Mouse (Mus musculus) G1E (cell line): ENCODE results near the gene Dbn1. TPM values are rescaled to one million over a fixed set of nuclear protein-coding genes. Genes with fewer than 3 reads are reported as not detected.

ENCODE experiments used
- ATAC-seq: 2 replicates; pipeline ENCODE4 v1.8.0; 2016; ENCODE audit warnings: mild to moderate bottlenecking; ENCODE audit not compliant: insufficient number of reproducible peaks, poor library complexity, low FRiP score, severe bottlenecking; ENCODE audit errors: extremely low read depth
- DNase-seq: peaks from one replicate; pipeline ENCODE4 v3.0.0; 2012; ENCODE audit warnings: low spot score
- H3K27me3 ChIP-seq: 2 replicates; pipeline ENCODE4 v1.6.1; 2012; ENCODE audit warnings: mild to moderate bottlenecking, low read length, inconsistent platforms; ENCODE audit not compliant: insufficient read depth
- H3K36me3 ChIP-seq: replicated peaks from 2 replicates; pipeline ENCODE3; 2012; ENCODE audit warnings: mild to moderate bottlenecking, inconsistent platforms
- H3K4me1 ChIP-seq: 2 replicates; pipeline ENCODE4 v1.6.1; 2012; ENCODE audit warnings: low read depth, low read length, inconsistent platforms, mixed read lengths; ENCODE audit not compliant: insufficient read depth
- H3K4me3 ChIP-seq: 2 replicates; pipeline ENCODE4 v1.5.1; 2012; ENCODE audit warnings: low read depth, mild to moderate bottlenecking, inconsistent platforms, low read length, moderate library complexity, mixed read lengths
- H3K9me3 ChIP-seq: replicated peaks from 2 replicates; pipeline ENCODE4 v1.6.1; 2012; ENCODE audit warnings: inconsistent platforms
- CTCF ChIP-seq: IDR thresholded peaks from 2 replicates; pipeline ENCODE4 v1.5.1; 2012; ENCODE audit warnings: low read depth, low read length, inconsistent platforms, mixed read lengths
- GATA1 ChIP-seq: IDR thresholded peaks from 2 replicates; pipeline ENCODE4 v1.6.1; 2012; ENCODE audit warnings: borderline replicate concordance, low read length, inconsistent platforms, mixed read lengths
- GATA2 ChIP-seq: IDR thresholded peaks from 2 replicates; pipeline ENCODE4 v1.6.1; 2012; ENCODE audit warnings: low read depth, low read length, inconsistent platforms, borderline replicate concordance
- POLR2AphosphoS5 ChIP-seq: IDR thresholded peaks from 2 replicates; pipeline ENCODE4 v1.6.1; 2012; ENCODE audit warnings: low read depth, low read length, inconsistent platforms; ENCODE audit not compliant: insufficient replicate concordance
- TAL1 ChIP-seq: conservative IDR thresholded peaks from 2 replicates; pipeline ENCODE4 v1.6.1; 2012; ENCODE audit warnings: low read depth, low read length, inconsistent platforms, mixed read lengths
- polyA plus RNA-seq: library from polyadenylated mRNA; stranded (reverse); fragments of >175 nt; gene quantifications from 2 replicates; pipeline ENCODE4 v1.2.3, GENCODE M21; 2012
- total RNA-seq, 2 experiments: library from RNA; stranded (forward) in 1 of 2; stranded (reverse) in 1 of 2; fragments of 200-1000 nt in 1 of 2; fragments of >200 nt in 1 of 2; fragmentation: Nextera tagmentation in 1 of 2; gene quantifications; 2 replicates each; pipeline ENCODE4 v1.2.3; 2014 to 2017

The Dbn1 gene
- total and polyA plus RNA-seq, 3 experiments: 0.25 to 0.33 TPM; not detected in 1

- Histone ChIP-seq H3K27me3 (no peaks in the 10 kb centered on the region), H3K36me3 (peaks cover 89% of the 10 kb centered on the region), H3K4me3 (no peak overlapping the region), H3K4me1 (peaks cover 9% of the 10 kb centered on the region), H3K9me3 (no peaks in the 10 kb centered on the region)
- no peak for DNase-seq
- ATAC-seq: no peak
- no peak for TF ChIP-seq GATA1
- TF ChIP-seq CTCF: no peak
- TF ChIP-seq TAL1: no peak
Measured at GRCm38 (mm10) chr13:55504390-55504789, 16.5 kb upstream of the Dbn1 start.

GRCm38 (mm10) chr13:55502405-55502804, 14.5 kb upstream of the Dbn1 start:
- Histone ChIP-seq H3K9me3 (no peaks in the 10 kb centered on the region), H3K36me3 (peaks cover 83% of the 10 kb centered on the region)
- no peak for ATAC-seq

GRCm38 (mm10) chr13:55500575-55500974, 12.7 kb upstream of the Dbn1 start:
- ATAC-seq: no peak
- Histone ChIP-seq H3K27me3 (peaks cover 4% of the 10 kb centered on the region; the same call in 1 of the 2 replicates), H3K4me1 (peaks cover 2% of the 10 kb centered on the region; the same call in 1 of the 2 replicates), H3K36me3 (peaks cover 65% of the 10 kb centered on the region), H3K4me3 (no peak overlapping the region), H3K9me3 (no peaks in the 10 kb centered on the region)
- no peak for TF ChIP-seq GATA1
- TF ChIP-seq GATA2: no peak
- DNase-seq: no peak

More at GRCm38 (mm10) chr13:55502405-55502804, 14.5 kb upstream of the Dbn1 start:
- Histone ChIP-seq H3K4me3 (no peak overlapping the region), H3K27me3 (no peaks in the 10 kb centered on the region), H3K4me1 (peaks cover 4% of the 10 kb centered on the region)
- TF ChIP-seq GATA2: no peak
- TF ChIP-seq POLR2AphosphoS5: no peak
- TF ChIP-seq TAL1: no peak
- no peak for TF ChIP-seq CTCF
- no peak for TF ChIP-seq GATA1
- no peak for DNase-seq

- H3K27me3 ChIP-seq: peaks cover 16% of the 10 kb centered on the region
- peaks cover 49% of the 10 kb centered on the region for H3K36me3 ChIP-seq
- no peaks in the 10 kb centered on the region for H3K9me3 ChIP-seq
- peaks cover 2% of the 10 kb centered on the region; the same call in 1 of the 2 replicates for H3K4me1 ChIP-seq
- ATAC-seq (no peak), DNase-seq (no peak)
- TF ChIP-seq TAL1: no peak
- no peak for TF ChIP-seq GATA1
- no peak for TF ChIP-seq CTCF
- no peak for TF ChIP-seq GATA2
- TF ChIP-seq POLR2AphosphoS5: no peak
- no peak overlapping the region for H3K4me3 ChIP-seq
Measured at GRCm38 (mm10) chr13:55498906-55499305, 11.0 kb upstream of the Dbn1 start.

GRCm38 (mm10) chr13:55496661-55497060, 8.8 kb upstream of the Dbn1 start:
- no peaks in the 10 kb centered on the region for H3K9me3 ChIP-seq
- H3K4me3 ChIP-seq: no peak overlapping the region
- DNase-seq (no peak), ATAC-seq (no peak)
- H3K27me3 ChIP-seq: peaks cover 36% of the 10 kb centered on the region
- TF ChIP-seq TAL1: no peak
- no peak for TF ChIP-seq CTCF
- no peak for TF ChIP-seq GATA2
- no peak for TF ChIP-seq POLR2AphosphoS5
- TF ChIP-seq GATA1: no peak
- H3K4me1 ChIP-seq: peaks cover 2% of the 10 kb centered on the region; the same call in 1 of the 2 replicates
- peaks cover 29% of the 10 kb centered on the region for H3K36me3 ChIP-seq

- no peak for TF ChIP-seq GATA1
- TF ChIP-seq CTCF: no peak
- TF ChIP-seq POLR2AphosphoS5: no peak
- TF ChIP-seq GATA2: no peak
- no peak for TF ChIP-seq TAL1
- Histone ChIP-seq H3K36me3 (peaks cover 24% of the 10 kb centered on the region), H3K9me3 (no peaks in the 10 kb centered on the region), H3K4me1 (peaks cover 2% of the 10 kb centered on the region; the same call in 1 of the 2 replicates), H3K27me3 (peaks cover 43% of the 10 kb centered on the region), H3K4me3 (no peak overlapping the region)
- no peak for DNase-seq
- no peak for ATAC-seq
Measured at GRCm38 (mm10) chr13:55495702-55496101, 7.8 kb upstream of the Dbn1 start.
